Mouse (Mus musculus): ENCODE measurements around the gene Mcf2l.

DNA sequence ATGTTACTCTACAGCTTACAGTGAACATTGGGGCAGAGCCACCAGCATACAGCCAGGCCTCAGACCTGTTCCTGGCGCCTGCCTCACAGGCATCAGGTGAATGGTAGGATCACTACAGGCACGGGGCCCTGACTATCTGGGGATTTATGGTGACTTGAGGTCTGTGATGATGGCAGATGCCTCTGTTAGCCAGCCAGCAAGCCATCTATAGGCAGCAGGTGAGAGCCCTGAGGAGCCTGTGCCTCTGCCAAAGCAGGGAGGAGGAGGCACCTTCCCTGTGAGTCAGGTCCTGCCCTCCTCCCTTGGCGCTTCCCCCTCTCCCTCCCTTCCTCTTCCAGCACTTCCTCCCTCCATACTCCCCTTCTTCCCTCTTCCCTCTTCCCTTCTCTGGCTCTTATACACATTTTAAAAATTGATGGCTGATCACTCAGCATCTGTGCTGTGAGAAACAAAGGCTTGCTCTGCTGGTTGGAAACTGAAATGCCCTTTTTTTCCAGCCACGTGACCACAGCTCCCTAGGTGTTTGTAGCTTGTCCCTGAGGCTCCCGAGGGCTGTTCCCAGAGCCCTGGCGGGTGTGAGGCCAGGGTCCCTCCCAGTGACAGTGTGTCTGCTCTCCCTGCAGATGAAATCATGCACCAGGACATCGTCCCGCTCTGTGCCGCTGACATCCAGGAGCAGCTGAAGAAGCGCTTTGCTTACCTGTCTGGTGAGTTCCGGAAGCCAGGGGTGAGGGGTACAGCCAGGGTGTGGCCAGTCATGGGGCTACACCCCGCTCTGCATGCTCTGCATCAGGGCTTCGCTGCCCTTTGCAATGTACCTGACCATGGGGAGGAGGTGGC, 89.2 kb downstream of the Mcf2l start:
- no peak for TF ChIP-seq CTCF (IDR thresholded peaks at IDR 0.05)
- no peak for TF ChIP-seq POLR2A (IDR thresholded peaks at IDR 0.05; ENCODE audit: insufficient read depth, low read depth, low read length)
- TF ChIP-seq EP300 (IDR thresholded peaks at IDR 0.05; ENCODE audit: insufficient read depth, low read depth, low read length), result no peak

Measured in heart, adult 2 months (tissue).